Mouse (Mus musculus) heart, postnatal 4 days (tissue): ENCODE results near the gene Hrc. TPM values are rescaled to one million over a fixed set of nuclear protein-coding genes. Genes with fewer than 3 reads are reported as not detected.

Source experiments
- DNase-seq: peaks from one replicate; pipeline ENCODE4 v3.0.0; 2021
- total RNA-seq, 2 experiments: library from RNA; stranded (reverse); gene quantifications; 2 replicates each; pipeline ENCODE4 v1.2.3; 2021

Gene Hrc
- total RNA-seq, result 100 to 1,000 TPM; 182 to 202 TPM

DNA sequence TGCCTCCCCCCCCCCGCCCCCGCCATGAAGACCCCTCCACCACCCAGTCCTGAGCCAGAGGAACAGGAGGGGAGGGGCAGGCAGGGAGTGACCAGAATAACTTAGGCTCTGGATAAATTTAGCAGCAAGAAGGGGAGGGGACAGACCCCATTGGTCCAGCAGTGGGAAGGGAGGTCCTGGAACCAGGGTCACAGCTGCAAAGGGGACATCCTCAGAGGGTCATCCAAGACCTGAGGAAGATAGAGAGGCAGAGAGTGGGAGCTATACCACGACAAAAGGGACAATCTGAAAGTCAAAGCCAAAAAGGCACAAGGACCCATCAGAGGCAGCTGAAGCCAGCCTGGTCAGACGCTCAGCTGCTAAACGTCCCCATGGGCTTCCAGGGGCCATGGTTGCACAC, at the start of gene Hrc:
TSS of gene Hrc (plus strand) at position 235 of the 400 bp plus-strand sequence.
- peak; percentile 54 for DNase-seq

DNA sequence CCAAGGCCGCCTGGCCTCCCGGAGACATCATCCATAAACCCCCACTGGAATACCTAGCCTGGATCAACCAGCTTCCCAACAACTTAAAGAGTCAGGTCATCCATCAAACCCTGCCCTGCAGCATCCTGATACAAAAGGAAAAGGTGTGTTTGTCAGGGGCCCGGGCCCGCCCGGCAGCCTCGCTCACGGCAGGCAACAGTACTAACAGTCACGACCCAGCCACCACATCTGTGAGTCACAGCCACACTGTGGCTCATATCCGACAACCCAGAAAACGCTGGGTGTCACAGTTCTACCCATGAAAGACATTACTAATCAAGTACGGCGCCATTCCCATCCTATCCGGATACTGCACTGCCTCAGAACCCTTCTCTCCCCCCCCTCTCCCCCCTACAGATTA, 48.6 kb upstream of the Hrc start:
- DNase-seq, result no peak

GRCm38 (mm10) chr7:45296626-45297025, 38.5 kb upstream of the Hrc start:
- DNase-seq, result no peak

DNA sequence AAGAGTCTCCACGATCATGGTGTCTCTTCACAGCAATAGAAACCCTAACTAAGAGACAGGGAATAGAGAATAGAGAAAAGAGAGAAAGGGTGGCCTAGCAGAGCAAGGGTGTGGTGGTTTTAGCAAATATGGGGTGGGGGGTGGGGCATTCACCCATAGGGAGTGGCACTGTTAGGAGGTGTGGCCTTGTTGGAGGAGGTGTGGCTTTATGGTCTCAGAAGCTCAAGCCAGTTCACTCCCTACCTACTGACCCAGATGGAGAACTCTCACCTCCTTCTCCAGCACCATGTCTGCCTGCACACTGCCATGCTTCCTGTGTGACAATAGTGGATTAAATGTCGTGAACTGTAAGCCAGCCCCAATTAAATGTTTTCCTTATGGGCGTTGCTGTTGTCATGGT, 37.5 kb upstream of the Hrc start:
- DNase-seq, result no peak

DNA sequence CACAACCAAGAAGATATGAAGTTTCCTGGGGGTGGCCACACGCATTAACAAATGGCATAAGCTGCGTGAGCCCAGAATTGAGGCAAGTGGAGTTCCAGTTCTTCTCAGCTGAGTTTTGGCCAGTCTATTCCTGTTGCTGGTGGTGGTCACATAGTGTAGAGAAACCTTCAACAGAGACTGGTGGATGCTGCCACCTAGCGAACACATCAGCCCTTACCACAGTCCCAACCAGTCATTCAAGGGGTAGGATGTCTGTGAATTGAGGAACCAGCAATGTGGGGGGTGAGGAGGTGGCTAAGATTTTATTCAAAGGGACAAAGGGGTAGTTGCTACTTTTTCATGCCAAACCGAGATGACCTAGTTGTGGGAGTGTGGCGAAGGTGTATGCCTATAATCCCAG, 35.3 kb upstream of the Hrc start:
- peak; percentile 77 for DNase-seq

GRCm38 (mm10) chr7:45300270-45300669, 34.8 kb upstream of the Hrc start:
- DNase-seq, result peak; percentile 80

GRCm38 (mm10) chr7:45302626-45303025, 32.5 kb upstream of the Hrc start:
- no peak for DNase-seq

DNA sequence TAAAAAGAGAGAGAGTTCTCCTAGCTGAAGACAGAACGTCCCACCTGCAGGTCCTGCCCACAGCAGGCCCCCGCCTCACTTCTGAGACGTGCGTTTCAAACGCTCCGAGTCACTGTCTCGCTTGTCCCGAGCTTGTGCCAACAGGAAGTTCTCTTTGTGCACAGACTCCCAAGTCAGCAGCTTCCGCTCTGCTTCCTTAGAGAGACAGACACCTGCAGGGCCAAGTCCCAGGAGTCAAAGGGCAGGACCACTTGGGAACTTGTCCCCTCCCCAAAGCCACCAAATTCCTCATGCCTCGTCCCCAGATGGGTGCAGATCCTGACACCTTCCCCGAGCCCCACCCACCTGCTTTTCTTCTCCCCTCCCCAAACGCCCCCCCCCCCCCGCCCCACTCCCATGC, 30.2 kb upstream of the Hrc start:
- no peak for DNase-seq

GRCm38 (mm10) chr7:45305275-45305674, 29.8 kb upstream of the Hrc start:
- peak; percentile 79 for DNase-seq

GRCm38 (mm10) chr7:45308551-45309240, 26.4 kb upstream of the Hrc start:
- DNase-seq, result no peak

GRCm38 (mm10) chr7:45309455-45309854, 25.6 kb upstream of the Hrc start:
- DNase-seq, result peak; percentile 73

DNA sequence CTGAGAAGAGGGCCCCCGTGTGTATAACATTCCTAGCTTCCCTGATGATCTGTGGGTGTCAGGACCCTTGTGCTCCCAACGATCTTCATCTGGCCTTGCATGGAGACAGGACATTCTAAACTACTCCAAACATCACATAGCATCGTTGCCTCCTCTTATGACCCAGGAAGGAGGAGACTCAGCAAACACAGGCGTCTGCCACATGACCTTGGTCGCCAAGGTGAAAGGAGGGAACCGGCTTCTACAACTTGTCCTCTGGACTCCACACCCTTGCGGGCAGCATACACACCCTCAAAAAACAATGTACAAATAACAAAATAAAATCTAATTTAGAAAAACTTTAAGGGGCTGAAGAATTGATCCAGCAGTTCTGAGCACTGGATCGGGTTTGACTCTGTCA, 23.1 kb upstream of the Hrc start:
- no peak for DNase-seq

- no peak for DNase-seq
Observed at GRCm38 (mm10) chr7:45312686-45313453, 22.2 kb upstream of the Hrc start.

DNA sequence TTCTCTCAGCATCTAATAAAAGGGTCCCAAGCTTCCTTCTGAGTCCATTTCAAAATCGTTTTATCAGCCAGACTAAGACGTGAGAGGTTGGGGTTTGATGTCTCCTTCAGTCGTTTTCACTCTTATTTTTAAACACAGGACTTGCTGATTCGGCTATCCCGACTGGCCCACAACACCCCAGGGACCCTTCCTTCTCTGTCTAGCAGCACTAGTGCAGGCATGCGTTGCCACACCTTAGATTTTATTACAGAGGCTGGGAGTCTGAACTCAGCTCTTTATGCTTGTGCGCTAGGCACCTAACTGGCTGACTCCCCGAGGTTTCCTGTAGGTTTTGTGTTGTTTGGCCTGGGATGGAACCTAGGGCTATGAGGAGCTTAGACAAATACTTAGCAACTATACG, 21.6 kb upstream of the Hrc start:
- no peak for DNase-seq

- DNase-seq, result no peak
Observed at GRCm38 (mm10) chr7:45315182-45315701, 19.8 kb upstream of the Hrc start.

DNA sequence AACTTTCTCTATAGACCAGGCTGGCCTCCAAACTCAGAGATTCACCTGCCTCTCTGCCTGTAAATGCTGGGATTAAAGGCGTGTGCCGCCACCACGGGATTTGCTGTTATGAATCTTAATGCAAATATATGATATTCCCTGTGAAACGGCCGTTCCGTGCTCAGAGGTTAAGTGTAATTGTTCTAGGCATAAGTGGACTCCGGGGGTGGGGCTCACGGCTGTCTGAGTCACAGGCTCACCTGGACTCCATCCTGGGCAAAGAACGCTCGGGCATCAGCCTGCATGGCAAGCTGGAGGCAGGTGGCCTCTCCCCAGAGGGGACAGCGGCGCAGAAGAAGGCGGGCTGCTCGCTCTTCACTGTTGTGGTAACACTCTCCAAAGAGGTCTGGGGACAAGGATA, 18.6 kb upstream of the Hrc start:
- no peak for DNase-seq

DNA sequence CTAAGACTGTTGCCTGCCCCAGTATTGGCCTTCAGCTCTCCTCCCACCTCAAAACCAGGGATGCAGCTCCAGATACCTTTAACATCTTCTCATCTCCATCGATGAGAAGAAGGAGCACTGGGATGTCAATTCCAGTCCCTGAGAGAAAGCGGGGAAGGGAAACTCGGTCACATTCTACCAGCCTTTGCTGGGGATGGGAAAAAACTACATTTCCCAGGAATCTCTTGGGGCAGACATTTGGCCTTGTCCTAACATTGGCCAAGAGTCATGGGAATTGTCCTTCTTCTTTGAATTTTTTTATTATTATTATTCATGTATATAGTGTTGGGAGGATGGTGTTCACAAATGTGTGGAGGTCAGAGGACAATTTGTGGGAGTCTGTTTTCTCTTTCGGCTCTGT, 12.8 kb upstream of the Hrc start:
- DNase-seq, result no peak

DNA sequence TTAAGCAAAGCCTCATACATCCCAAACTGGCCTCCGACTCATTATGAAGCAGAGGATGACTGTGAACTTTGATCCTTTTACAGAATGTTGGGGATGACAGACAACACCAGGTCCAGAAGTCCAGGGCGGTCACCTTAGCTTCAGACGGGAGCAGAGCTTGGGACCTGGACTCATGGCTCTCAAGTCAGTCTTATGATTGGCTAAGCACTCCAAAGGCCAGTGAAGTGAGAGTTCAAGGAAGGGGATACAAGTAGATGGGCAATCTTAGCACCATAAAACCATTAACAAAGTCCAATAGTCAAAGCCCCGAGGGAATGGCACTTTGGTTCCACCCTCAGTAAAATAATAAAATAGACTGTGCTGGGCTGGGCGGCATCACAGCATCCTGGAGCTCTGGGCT, 12.0 kb upstream of the Hrc start:
- no peak for DNase-seq

- no peak for DNase-seq
Observed at GRCm38 (mm10) chr7:45325800-45326199, 9.3 kb upstream of the Hrc start.

DNA sequence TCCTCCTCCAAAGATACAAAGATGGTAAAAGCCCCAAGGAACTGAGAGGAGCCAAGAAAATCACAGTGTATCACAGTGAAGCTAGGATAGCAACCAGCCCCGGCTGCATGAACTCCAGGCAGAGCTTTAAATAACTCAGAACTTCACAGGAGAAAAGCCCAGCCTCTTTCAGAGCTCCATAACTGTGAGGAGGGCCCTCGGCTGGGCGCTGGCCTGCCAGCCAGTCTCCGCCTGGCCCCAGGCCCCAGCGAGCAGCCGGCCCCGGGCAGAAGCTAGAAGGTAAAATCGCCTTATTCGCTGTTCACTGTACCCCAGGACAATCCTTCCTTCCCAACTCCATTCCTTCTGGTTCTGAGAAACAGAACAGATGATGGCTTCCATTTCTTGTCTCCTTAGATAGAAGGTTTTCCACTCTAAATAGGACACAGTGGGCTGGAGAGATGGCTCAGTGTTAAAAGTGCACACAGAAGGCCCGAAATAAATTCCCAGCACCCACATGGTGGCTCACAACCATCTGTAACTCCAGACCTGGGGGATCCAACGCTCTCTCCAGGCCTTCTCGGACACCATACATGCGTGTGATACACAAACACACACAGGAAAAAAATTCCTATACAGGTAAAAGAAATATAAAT, 6.1 kb upstream of the Hrc start:
- DNase-seq, result peak; percentile 45

DNA sequence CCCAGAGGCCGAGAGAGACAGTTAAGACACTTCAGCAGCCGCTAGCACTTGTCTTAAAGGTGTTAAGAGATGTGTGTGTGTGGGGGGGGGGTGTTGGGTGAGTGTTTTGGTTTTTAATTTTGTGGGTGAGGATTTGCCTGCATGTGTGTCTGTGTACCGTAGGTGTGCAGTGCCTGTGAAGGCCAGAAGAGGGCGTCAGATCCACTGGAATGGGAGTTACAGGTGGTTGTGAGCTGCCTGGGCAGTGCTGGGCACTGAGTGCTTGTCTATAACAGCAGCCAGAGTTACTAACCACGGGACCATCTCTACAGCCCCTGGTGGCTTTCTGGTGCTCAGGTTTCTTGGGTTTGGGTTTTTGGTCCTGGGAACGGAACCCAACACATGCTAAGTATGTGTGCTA, 3.6 kb upstream of the Hrc start:
- DNase-seq, result no peak

DNA sequence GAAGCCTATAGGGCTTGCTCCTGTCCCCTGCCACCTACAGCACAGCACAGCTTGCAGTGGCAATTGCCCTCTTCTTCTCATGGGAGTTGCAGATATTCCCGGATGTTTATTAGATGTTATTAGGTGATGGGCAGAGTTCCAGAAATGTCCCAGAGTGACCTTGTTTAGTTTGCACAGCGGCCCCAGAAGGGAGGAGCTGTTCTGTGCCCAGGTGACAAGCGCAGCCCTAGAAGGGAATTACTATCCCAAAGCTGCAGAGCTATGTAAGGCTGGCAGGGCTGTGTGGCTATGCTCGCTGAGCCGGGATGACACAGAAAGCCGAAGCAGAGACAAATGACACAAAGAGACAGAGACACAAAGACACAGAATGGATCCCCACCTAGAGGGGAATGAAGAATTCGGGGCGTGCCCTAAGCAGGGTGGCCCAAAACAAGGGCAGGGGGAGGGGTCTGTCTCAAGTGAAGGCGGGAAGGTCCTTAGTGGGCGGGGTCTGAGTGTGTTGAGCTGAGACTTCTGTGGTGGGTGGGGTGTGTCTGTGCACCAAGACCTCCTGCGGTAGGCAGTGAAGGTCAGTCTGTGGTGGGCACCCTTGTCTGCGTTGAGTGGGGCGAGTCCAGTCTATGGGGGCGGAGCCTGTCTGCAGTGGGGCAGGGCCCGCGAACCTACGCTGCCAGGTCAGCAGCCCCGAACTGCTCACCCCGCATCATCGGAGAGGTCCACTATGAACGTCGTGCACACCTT, 2.2 kb upstream of the Hrc start:
- DNase-seq, result peak; percentile 59
